Mouse (Mus musculus): ENCODE results near the gene Snrpg. TPM values are rescaled to one million over a fixed set of nuclear protein-coding genes. Genes with fewer than 3 reads are reported as not detected.

The Snrpg gene
- polyA plus RNA-seq, 1 experiment from 2014 or later = 125 TPM

DNA sequence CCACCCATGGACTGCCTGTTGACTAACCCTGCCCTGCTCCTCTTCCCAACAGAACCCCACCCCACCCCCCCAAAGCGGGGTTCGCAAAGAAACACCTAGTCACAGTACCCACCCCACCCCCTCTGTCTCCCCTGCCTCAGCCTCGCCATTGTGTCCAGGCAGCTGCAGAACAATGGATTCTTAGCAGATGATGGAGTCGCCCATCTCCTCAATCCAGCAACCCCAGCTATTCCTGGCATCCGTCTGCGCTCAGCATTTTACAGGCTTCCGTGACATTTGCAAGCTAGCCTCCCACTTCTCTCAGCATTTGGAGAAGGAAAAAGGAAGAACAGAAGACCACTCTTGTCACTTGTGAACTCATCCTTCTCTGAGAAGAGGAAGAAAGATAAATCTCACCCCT lies 27.4 kb upstream of the Snrpg start:
- H3K27me3 ChIP-seq = no peaks in the 10 kb centered on the region
- TF ChIP-seq CTCF (IDR thresholded peaks at IDR 0.05) = no peak
- no peak for ATAC-seq
- CTCF ChIA-PET = interaction anchor here (1.1 kb wide), 1 partner anchor 21 kb away, joined by 3 read pairs; no protein-coding TSS in a partner anchor
- no peak for DNase-seq (ENCODE audit: low read depth, low spot score)
- in situ Hi-C loops (cut with MboI; ENCODE audit: low pct_unique_long_range_greater_than_20kb) = no loop called here
- POLR2A ChIA-PET = no interaction called here

GRCm38 (mm10) chr6:86346063-86346462 lies 25.0 kb upstream of the Snrpg start:
- H3K27me3 ChIP-seq = no peaks in the 10 kb centered on the region
- peak; percentile 87 for ATAC-seq
- in situ Hi-C loops (cut with MboI; ENCODE audit: low pct_unique_long_range_greater_than_20kb) = no loop called here
- ChIA-PET CTCF (interaction anchor here (1.1 kb wide), 1 partner anchor 152 kb away, joined by 4 read pairs; no protein-coding TSS in a partner anchor), POLR2A (no interaction called here)
- peak; percentile 30 for DNase-seq (ENCODE audit: low read depth, low spot score)
- no peak for TF ChIP-seq CTCF (IDR thresholded peaks at IDR 0.05)

DNA sequence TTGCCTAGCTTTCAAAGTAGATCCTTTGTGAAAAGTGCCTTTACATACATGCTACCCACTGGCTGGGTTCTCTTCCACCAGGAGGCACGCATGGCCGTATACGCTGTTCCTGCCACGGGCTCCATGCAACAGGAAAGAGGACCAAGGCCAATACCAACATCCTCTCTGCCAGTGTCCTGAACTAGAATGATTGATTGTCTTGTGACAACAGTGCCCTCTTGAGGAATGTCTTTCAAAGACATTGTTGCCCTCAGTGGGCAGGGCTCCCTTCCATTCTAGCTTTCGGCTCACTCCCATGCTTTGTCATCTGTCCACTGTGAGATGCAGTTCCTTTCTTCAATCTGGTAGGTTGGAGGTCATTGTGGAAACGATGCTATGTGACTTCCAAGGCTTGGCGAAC lies 21.8 kb upstream of the Snrpg start:
- TF ChIP-seq CTCF (IDR thresholded peaks at IDR 0.05) = peak; percentile 70
- ChIA-PET POLR2A (no interaction called here), CTCF (interaction anchor here (1.0 to 1.7 kb wide), 5 partner anchors 8 to 66 kb away, joined by 3 to 5 read pairs (median 3); no protein-coding TSS in a partner anchor)
- ATAC-seq (no peak), DNase-seq (ENCODE audit: low read depth, low spot score) (no peak)
- no peaks in the 10 kb centered on the region for H3K27me3 ChIP-seq
- in situ Hi-C loops (cut with MboI; ENCODE audit: low pct_unique_long_range_greater_than_20kb) = no loop called here

DNA sequence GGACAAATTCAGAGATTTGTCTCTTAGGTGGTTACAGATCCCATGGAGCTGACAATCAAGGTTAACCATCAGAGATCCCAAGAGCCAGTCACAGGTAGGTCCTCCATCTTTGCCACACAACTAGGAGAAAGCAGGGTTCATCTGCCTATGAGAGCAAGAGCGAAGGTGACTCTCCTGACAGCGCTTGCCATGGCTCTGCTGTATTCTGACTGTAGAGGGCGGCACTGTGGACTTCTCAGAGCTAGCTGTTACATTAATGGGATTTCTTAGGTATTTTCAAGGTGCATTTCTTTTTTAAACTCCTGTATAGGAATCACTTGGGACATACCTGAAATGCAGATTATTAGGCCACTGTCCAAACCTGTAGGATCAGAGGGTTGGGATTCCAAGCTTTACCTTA lies 16.2 kb upstream of the Snrpg start:
- POLR2A ChIA-PET = no interaction called here
- H3K27me3 ChIP-seq = peaks cover 3% of the 10 kb centered on the region
- no peak for ATAC-seq
- in situ Hi-C loops (cut with MboI; ENCODE audit: low pct_unique_long_range_greater_than_20kb) = loop anchor here (10.0 kb wide), 1 partner anchor 80 kb away; no protein-coding TSS in a partner anchor
- no peak for DNase-seq (ENCODE audit: low read depth, low spot score)
- CTCF ChIA-PET = interaction anchor here (2.3 kb wide), 1 partner anchor 10 kb away, joined by 12 read pairs; the partner anchor contains the start of gene Fam136a
- peak; percentile 24 for TF ChIP-seq CTCF (IDR thresholded peaks at IDR 0.05)

GRCm38 (mm10) chr6:86356956-86357355 lies 14.1 kb upstream of the Snrpg start:
- no peak for ATAC-seq

DNA sequence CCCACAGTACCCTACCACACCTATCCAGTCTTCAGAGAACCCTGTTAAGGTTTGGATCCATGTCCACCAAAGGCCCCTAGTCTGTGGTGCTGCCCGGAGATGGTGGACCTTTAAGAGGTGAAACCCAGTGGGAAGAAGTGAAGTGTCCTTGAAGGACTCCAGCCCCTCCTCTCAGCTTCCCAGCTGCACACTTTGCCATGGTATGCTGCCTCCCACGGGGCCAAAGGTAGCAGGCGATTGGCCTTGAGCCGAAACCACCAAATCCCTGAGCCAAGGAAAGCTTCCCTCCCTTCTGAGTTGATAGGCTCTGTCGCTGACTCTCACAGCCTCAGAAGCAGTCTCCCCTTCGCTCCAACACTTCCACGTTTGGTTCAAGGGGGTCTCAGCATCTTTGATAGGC lies 10.4 kb upstream of the Snrpg start:
- in situ Hi-C loops (cut with MboI; ENCODE audit: low pct_unique_long_range_greater_than_20kb) = loop anchor here (5.0 to 10.0 kb wide), 2 partner anchors 233 to 336 kb away; partner anchors contain the start of gene Add2
- no peak for TF ChIP-seq CTCF (IDR thresholded peaks at IDR 0.05)
- H3K27me3 ChIP-seq = peaks cover 3% of the 10 kb centered on the region
- ATAC-seq (no peak), DNase-seq (ENCODE audit: low read depth, low spot score) (no peak)
- ChIA-PET CTCF (no interaction called here), POLR2A (no interaction called here)

More at GRCm38 (mm10) chr6:86356956-86357355, 14.1 kb upstream of the Snrpg start:
- POLR2A ChIA-PET = no interaction called here
- CTCF ChIA-PET = interaction anchor here (1.0 to 1.4 kb wide), 2 partner anchors 8 kb away, joined by 3 read pairs; partner anchors contain the start of gene Fam136a
- H3K27me3 ChIP-seq = peaks cover 3% of the 10 kb centered on the region
- no peak for TF ChIP-seq CTCF (IDR thresholded peaks at IDR 0.05)
- no peak for DNase-seq (ENCODE audit: low read depth, low spot score)
- in situ Hi-C loops (cut with MboI; ENCODE audit: low pct_unique_long_range_greater_than_20kb) = loop anchor here (10.0 kb wide), 1 partner anchor 82 kb away; no protein-coding TSS in a partner anchor

GRCm38 (mm10) chr6:86361373-86361772 lies 9.7 kb upstream of the Snrpg start:
- no peak for ATAC-seq
- in situ Hi-C loops (cut with MboI; ENCODE audit: low pct_unique_long_range_greater_than_20kb) = loop anchor here (5.0 to 10.0 kb wide), 2 partner anchors 234 to 337 kb away; partner anchors contain the start of gene Add2
- TF ChIP-seq CTCF (IDR thresholded peaks at IDR 0.05) = no peak
- H3K27me3 ChIP-seq = peaks cover 3% of the 10 kb centered on the region
- ChIA-PET POLR2A (no interaction called here), CTCF (no interaction called here)
- no peak for DNase-seq (ENCODE audit: low read depth, low spot score)

- no peak for DNase-seq (ENCODE audit: low read depth, low spot score)
- no peak for ATAC-seq
- no peaks in the 10 kb centered on the region for H3K27me3 ChIP-seq
- POLR2A ChIA-PET = interaction anchor here (0.7 to 3.6 kb wide), 4 partner anchors 33 to 236 kb away, joined by 3 to 15 read pairs (median 5); partner anchors contain the start of gene Pcyox1
- CTCF ChIA-PET = interaction anchor here (0.7 to 6.9 kb wide), 38 partner anchors 8 to 429 kb away, joined by 3 to 50 read pairs (median 4); partner anchors contain the start of genes Pcyox1, Tgfa and Tia1
- in situ Hi-C loops (cut with MboI; ENCODE audit: low pct_unique_long_range_greater_than_20kb) = loop anchor here (5.0 to 10.0 kb wide), 3 partner anchors 38 to 340 kb away; partner anchors contain the start of genes Add2 and Tia1
- no peak for TF ChIP-seq CTCF (IDR thresholded peaks at IDR 0.05)
Measured at GRCm38 (mm10) chr6:86364442-86365141, 6.5 kb upstream of the Snrpg start.

- peak; percentile 79 for ATAC-seq
- in situ Hi-C loops (cut with MboI; ENCODE audit: low pct_unique_long_range_greater_than_20kb) = loop anchor here (5.0 to 10.0 kb wide), 2 partner anchors 37 to 341 kb away; partner anchors contain the start of genes Add2 and Tia1
Measured at GRCm38 (mm10) chr6:86365371-86366124, 5.6 kb upstream of the Snrpg start, which contains the start of gene Fam136a. Gene Fam136a (plus strand): TSS chr6:86365646.

More at GRCm38 (mm10) chr6:86365371-86366124, 5.6 kb upstream of the Snrpg start, which contains the start of gene Fam136a:
- no peak for TF ChIP-seq CTCF (IDR thresholded peaks at IDR 0.05)
- CTCF ChIA-PET = interaction anchor here (0.8 to 6.9 kb wide), 26 partner anchors 8 to 344 kb away, joined by 3 to 50 read pairs (median 4); partner anchors contain the start of gene Pcyox1
- H3K27me3 ChIP-seq = no peaks in the 10 kb centered on the region
- POLR2A ChIA-PET = interaction anchor here (2.1 to 3.6 kb wide), 2 partner anchors 32 to 35 kb away, joined by 6 to 15 read pairs; partner anchors contain the start of gene Pcyox1
- DNase-seq (ENCODE audit: low read depth, low spot score) = peak; percentile 93

All from Patski (cell line).